Mouse (Mus musculus) testis, adult 2 months (tissue): Measurements from ENCODE around the gene Klk7. TPM values are rescaled to one million over a fixed set of nuclear protein-coding genes. Genes with fewer than 3 reads are reported as not detected.

Experiments used
- H3K27ac ChIP-seq: fragments of 200-500 bp; 2 replicates; pipeline ENCODE4 v1.5.1; 2012; ENCODE audit warnings: low read depth, low read length; ENCODE audit not compliant: control insufficient read depth, insufficient read depth
- H3K27me3 ChIP-seq: fragments of 200-500 bp; 2 replicates; pipeline ENCODE4 v1.6.1; 2012; ENCODE audit warnings: mild to moderate bottlenecking, low read length, moderate library complexity; ENCODE audit not compliant: control insufficient read depth, insufficient read depth
- H3K36me3 ChIP-seq: fragments of 200-500 bp; 2 replicates; pipeline ENCODE4 v1.6.1; 2012; ENCODE audit warnings: mild to moderate bottlenecking, low read length; ENCODE audit not compliant: control insufficient read depth, insufficient read depth
- H3K4me1 ChIP-seq: fragments of 200-500 bp; 2 replicates; pipeline ENCODE4 v1.6.1; 2012; ENCODE audit warnings: low read length; ENCODE audit not compliant: control insufficient read depth, insufficient read depth
- H3K4me3 ChIP-seq: fragments of 200-500 bp; 2 replicates; pipeline ENCODE4 v1.5.1; 2012; ENCODE audit warnings: low read depth, mild to moderate bottlenecking, low read length, moderate library complexity, mixed read lengths; ENCODE audit not compliant: control insufficient read depth
- CTCF ChIP-seq: fragments of 200-500 bp; IDR thresholded peaks from 2 replicates; pipeline ENCODE4 v1.5.1; 2012; ENCODE audit warnings: low read depth, mild to moderate bottlenecking, inconsistent platforms, low read length, moderate library complexity; ENCODE audit not compliant: control insufficient read depth, insufficient read depth, insufficient replicate concordance
- POLR2A ChIP-seq: fragments of 200-500 bp; IDR thresholded peaks from 2 replicates; pipeline ENCODE4 v1.6.1; 2012; ENCODE audit warnings: low read depth, mild to moderate bottlenecking, inconsistent platforms, low read length, moderate library complexity; ENCODE audit not compliant: control insufficient read depth
- polyA plus RNA-seq: library from polyadenylated mRNA; depleted of rRNA; stranded (reverse); fragments of >200 nt; gene quantifications from 2 replicates; pipeline ENCODE4 v1.2.3, GENCODE M21; 2012

Klk7 gene
- polyA plus RNA-seq, 1 experiment: not detected

- H3K36me3 ChIP-seq: no peaks in the 10 kb centered on the region
- H3K4me1 ChIP-seq: peaks cover 4% of the 10 kb centered on the region
- H3K27ac ChIP-seq: no peak overlapping the region
- no peak overlapping the region for H3K4me3 ChIP-seq
- no peaks in the 10 kb centered on the region for H3K27me3 ChIP-seq
- TF ChIP-seq POLR2A (no peak), CTCF (no peak)
These were observed 36.3 kb upstream of the Klk7 start for GRCm38 (mm10) chr7:43774802-43775201.

GRCm38 (mm10) chr7:43775311-43776057 is 35.6 kb upstream of the Klk7 start:
- no peaks in the 10 kb centered on the region for H3K27me3 ChIP-seq
- no peak overlapping the region for H3K27ac ChIP-seq
- H3K36me3 ChIP-seq: no peaks in the 10 kb centered on the region
- H3K4me1 ChIP-seq: peaks cover 4% of the 10 kb centered on the region
- H3K4me3 ChIP-seq: no peak overlapping the region
- TF ChIP-seq CTCF (no peak), POLR2A (no peak)

- Histone ChIP-seq H3K27ac (no peak overlapping the region), H3K36me3 (no peaks in the 10 kb centered on the region), H3K4me3 (no peak overlapping the region), H3K27me3 (no peaks in the 10 kb centered on the region), H3K4me1 (peaks cover 4% of the 10 kb centered on the region)
- TF ChIP-seq POLR2A (no peak), CTCF (no peak)
These were observed 34.6 kb upstream of the Klk7 start for GRCm38 (mm10) chr7:43776506-43776905.

- Histone ChIP-seq H3K27ac (no peak overlapping the region), H3K4me3 (no peak overlapping the region), H3K36me3 (no peaks in the 10 kb centered on the region), H3K4me1 (peaks cover 9% of the 10 kb centered on the region), H3K27me3 (no peaks in the 10 kb centered on the region)
- no peak for TF ChIP-seq CTCF
- no peak for TF ChIP-seq POLR2A
These were observed 33.7 kb upstream of the Klk7 start for GRCm38 (mm10) chr7:43777423-43777822.

GRCm38 (mm10) chr7:43778176-43778970 is 32.7 kb upstream of the Klk7 start:
- peaks cover 9% of the 10 kb centered on the region for H3K4me1 ChIP-seq
- H3K36me3 ChIP-seq: no peaks in the 10 kb centered on the region
- no peak overlapping the region for H3K27ac ChIP-seq
- H3K27me3 ChIP-seq: no peaks in the 10 kb centered on the region
- TF ChIP-seq POLR2A (no peak), CTCF (no peak)
- no peak overlapping the region for H3K4me3 ChIP-seq

GRCm38 (mm10) chr7:43780241-43780640 is 30.9 kb upstream of the Klk7 start:
- Histone ChIP-seq H3K4me3 (no peak overlapping the region), H3K27me3 (no peaks in the 10 kb centered on the region), H3K27ac (no peak overlapping the region), H3K36me3 (no peaks in the 10 kb centered on the region), H3K4me1 (peaks cover 9% of the 10 kb centered on the region)
- TF ChIP-seq CTCF (no peak), POLR2A (no peak)

- no peak for TF ChIP-seq POLR2A
- TF ChIP-seq CTCF: no peak
- Histone ChIP-seq H3K4me1 (peaks cover 9% of the 10 kb centered on the region), H3K36me3 (no peaks in the 10 kb centered on the region), H3K27ac (no peak within 1 kb of the TSS), H3K4me3 (no peak within 1 kb of the TSS), H3K27me3 (no peaks in the 10 kb centered on the region)
These were observed 30.3 kb upstream of the Klk7 start, which contains the start of gene Klk10 for GRCm38 (mm10) chr7:43780746-43781145. Gene Klk10 (plus strand): TSS chr7:43781035.
